Mouse (Mus musculus): ENCODE measurements around the gene Gm38394. TPM values are rescaled to one million over a fixed set of nuclear protein-coding genes. Genes with fewer than 3 reads are reported as not detected.

Gm38394 gene
- total and polyA plus RNA-seq, 3 experiments = 2.7 to 8.2 (median 4.7) TPM

Other genes starting within 250 kb of the Gm38394 start
- gene Sox13, start 236.9 kb downstream of the Gm38394 start, total RNA-seq (2012; rRNA removed) = 0.34 and 0.84 TPM in 2 replicates
- 0.81 and 0.90 TPM in 2 replicates for gene Sox13, start 236.9 kb downstream of the Gm38394 start, total RNA-seq (2014; rRNA removed)
- gene Sox13, start 236.9 kb downstream of the Gm38394 start, polyA plus RNA-seq (2012; ENCODE audit: insufficient read length, low read depth) = 1.4 and 1.5 TPM in 2 replicates
- 405 and 498 TPM in 2 replicates for gene Snrpe, start 51.0 kb downstream of the Gm38394 start, total RNA-seq (2012; rRNA removed)
- 877 and 995 TPM in 2 replicates for gene Snrpe, start 51.0 kb downstream of the Gm38394 start, total RNA-seq (2014; rRNA removed)
- 417 and 508 TPM in 2 replicates for gene Snrpe, start 51.0 kb downstream of the Gm38394 start, polyA plus RNA-seq (2012; ENCODE audit: insufficient read length, low read depth)
- 4.4 and 5.3 TPM in 2 replicates for gene Zbed6, start 433 bp downstream of the Gm38394 start, total RNA-seq (2012; rRNA removed)
- gene Zbed6, start 433 bp downstream of the Gm38394 start, total RNA-seq (2014; rRNA removed) = 1.6 and 1.7 TPM in 2 replicates
- gene Zbed6, start 433 bp downstream of the Gm38394 start, polyA plus RNA-seq (2012; ENCODE audit: insufficient read length, low read depth) = 2.9 and 3.7 TPM in 2 replicates
- 14.9 and 17.9 TPM in 2 replicates for gene Lax1, start 28.8 kb upstream of the Gm38394 start, total RNA-seq (2012; rRNA removed)
- gene Lax1, start 28.8 kb upstream of the Gm38394 start, total RNA-seq (2014; rRNA removed) = 14.2 and 16.1 TPM in 2 replicates
- gene Lax1, start 28.8 kb upstream of the Gm38394 start, polyA plus RNA-seq (2012; ENCODE audit: insufficient read length, low read depth) = 15.0 and 15.6 TPM in 2 replicates
- 15.9 and 17.5 TPM in 2 replicates for gene Atp2b4, start 139.7 kb upstream of the Gm38394 start, total RNA-seq (2012; rRNA removed)
- 5.8 and 6.9 TPM in 2 replicates for gene Atp2b4, start 139.7 kb upstream of the Gm38394 start, total RNA-seq (2014; rRNA removed)
- 16.2 and 18.4 TPM in 2 replicates for gene Atp2b4, start 139.7 kb upstream of the Gm38394 start, polyA plus RNA-seq (2012; ENCODE audit: insufficient read length, low read depth)
- not detected in 2 replicates for gene Optc, start 246.7 kb upstream of the Gm38394 start, total RNA-seq (2012; rRNA removed)
- gene Optc, start 246.7 kb upstream of the Gm38394 start, total RNA-seq (2014; rRNA removed) = not detected in 2 replicates
- not detected in 2 replicates for gene Optc, start 246.7 kb upstream of the Gm38394 start, polyA plus RNA-seq (2012; ENCODE audit: insufficient read length, low read depth)